Mouse (Mus musculus): ENCODE measurements around the gene Fstl5. TPM values are rescaled to one million over a fixed set of nuclear protein-coding genes. Genes with fewer than 3 reads are reported as not detected.

Gene Fstl5
- polyA plus RNA-seq, 1 experiment from 2014 or later = 9.5 TPM

- no peak for ATAC-seq (ENCODE audit: low FRiP score)
- WGBS = 96% methylated on average over 1 of the region's 1 CpGs
- no peak for DNase-seq (ENCODE audit: low spot score, missing footprints)
These were observed 177.3 kb downstream of the Fstl5 start for GRCm38 (mm10) chr3:76251385-76251784.

GRCm38 (mm10) chr3:76292993-76293392 is 218.9 kb downstream of the Fstl5 start:
- 91% methylated on average over 1 of the region's 1 CpGs for WGBS
- H3K27me3 ChIP-seq (ENCODE audit: control insufficient read depth, insufficient read depth, low read length) = no peaks in the 10 kb centered on the region
- no peak overlapping the region for H3K4me3 ChIP-seq (ENCODE audit: low read depth, low read length)
- no peak overlapping the region for H3K27ac ChIP-seq (ENCODE audit: low read depth, low read length)
- H3K9me3 ChIP-seq (ENCODE audit: control insufficient read depth, low read length) = no peaks in the 10 kb centered on the region
- H3K36me3 ChIP-seq (ENCODE audit: control insufficient read depth, insufficient read depth, low read length) = no peaks in the 10 kb centered on the region
- no peak for DNase-seq (ENCODE audit: low spot score, missing footprints)
- H3K9ac ChIP-seq (ENCODE audit: low read length) = no peak overlapping the region
- no peak for ATAC-seq (ENCODE audit: low FRiP score)
- H3K4me2 ChIP-seq = no peak overlapping the region
- H3K4me1 ChIP-seq (ENCODE audit: control insufficient read depth, insufficient read depth, low read length) = no peaks in the 10 kb centered on the region

More at GRCm38 (mm10) chr3:76251385-76251784, 177.3 kb downstream of the Fstl5 start:
- Histone ChIP-seq H3K36me3 (ENCODE audit: control insufficient read depth, insufficient read depth, low read length) (no peaks in the 10 kb centered on the region), H3K9ac (ENCODE audit: low read length) (no peak overlapping the region), H3K4me1 (ENCODE audit: control insufficient read depth, insufficient read depth, low read length) (no peaks in the 10 kb centered on the region), H3K27ac (ENCODE audit: low read depth, low read length) (no peak overlapping the region), H3K9me3 (ENCODE audit: control insufficient read depth, low read length) (no peaks in the 10 kb centered on the region), H3K27me3 (ENCODE audit: control insufficient read depth, insufficient read depth, low read length) (no peaks in the 10 kb centered on the region), H3K4me2 (no peak overlapping the region), H3K4me3 (ENCODE audit: low read depth, low read length) (no peak overlapping the region)

DNA sequence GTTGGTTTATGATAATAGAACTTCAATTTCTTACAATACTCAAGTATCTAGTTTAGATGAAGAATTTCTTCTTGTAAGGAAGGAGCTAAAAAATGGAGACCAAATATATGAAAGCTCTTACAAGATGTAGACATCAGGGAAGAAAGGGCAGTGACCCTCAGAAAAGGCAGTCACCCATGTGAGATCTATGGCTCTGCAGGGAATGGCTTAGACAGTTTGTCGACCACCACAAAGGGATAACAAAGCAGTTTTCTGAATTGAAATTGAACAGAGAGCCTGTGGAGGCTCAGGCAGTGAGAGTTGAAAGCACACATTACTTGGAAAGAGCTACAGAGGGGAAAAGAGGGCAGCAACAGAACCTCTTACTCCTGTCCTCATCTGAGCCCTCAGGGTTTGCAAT is 220.3 kb downstream of the Fstl5 start:
- no peak overlapping the region for H3K9ac ChIP-seq (ENCODE audit: low read length)
- no peak overlapping the region for H3K4me2 ChIP-seq
- no peaks in the 10 kb centered on the region for H3K36me3 ChIP-seq (ENCODE audit: control insufficient read depth, insufficient read depth, low read length)
- no peaks in the 10 kb centered on the region for H3K4me1 ChIP-seq (ENCODE audit: control insufficient read depth, insufficient read depth, low read length)
- DNase-seq (ENCODE audit: low spot score, missing footprints) = peak; percentile 83
- H3K27ac ChIP-seq (ENCODE audit: low read depth, low read length) = no peak overlapping the region
- peak; percentile 44; the same call in 1 of the 2 replicates for ATAC-seq (ENCODE audit: low FRiP score)
- H3K27me3 ChIP-seq (ENCODE audit: control insufficient read depth, insufficient read depth, low read length) = no peaks in the 10 kb centered on the region
- H3K4me3 ChIP-seq (ENCODE audit: low read depth, low read length) = no peak overlapping the region
- WGBS = 12% methylated on average over 1 of the region's 1 CpGs
- no peaks in the 10 kb centered on the region for H3K9me3 ChIP-seq (ENCODE audit: control insufficient read depth, low read length)

DNA sequence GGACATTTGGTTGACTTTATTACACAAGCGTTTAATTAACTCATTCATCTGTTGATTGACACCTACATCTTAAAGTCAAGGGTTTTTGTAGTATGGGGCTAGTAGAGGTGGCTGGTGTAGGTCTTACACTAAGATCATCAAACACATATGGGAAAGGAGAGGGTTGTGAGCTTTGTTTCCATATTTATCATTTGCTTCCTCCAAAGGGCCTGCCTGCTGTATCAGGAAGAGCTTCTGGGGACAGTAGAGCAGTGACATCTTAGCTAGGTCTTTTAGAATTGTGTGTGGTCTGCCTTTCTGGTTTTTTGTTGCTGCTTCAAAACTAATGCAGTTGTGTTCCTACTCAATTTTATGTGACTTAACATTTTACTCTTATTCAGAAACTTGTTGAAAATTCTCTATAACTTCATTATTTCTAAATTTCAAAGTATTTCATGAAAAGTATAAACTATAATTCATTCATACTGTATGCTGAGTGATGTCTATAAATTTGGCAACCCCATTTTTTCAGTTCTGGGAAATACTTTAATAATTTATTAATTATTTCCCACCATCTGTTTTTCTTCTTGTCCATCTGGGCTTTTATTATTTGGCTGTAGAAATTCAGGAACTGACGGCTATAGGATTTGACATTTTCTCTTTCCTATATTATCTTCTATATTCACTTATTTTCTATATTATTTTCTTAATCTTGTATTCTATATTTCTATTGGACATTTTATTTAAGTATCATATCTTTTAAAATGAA is 227.1 kb downstream of the Fstl5 start:
- Histone ChIP-seq H3K27ac (ENCODE audit: low read depth, low read length) (no peak overlapping the region), H3K9me3 (ENCODE audit: control insufficient read depth, low read length) (no peaks in the 10 kb centered on the region), H3K4me2 (no peak overlapping the region), H3K4me3 (ENCODE audit: low read depth, low read length) (no peak overlapping the region), H3K27me3 (ENCODE audit: control insufficient read depth, insufficient read depth, low read length) (no peaks in the 10 kb centered on the region), H3K36me3 (ENCODE audit: control insufficient read depth, insufficient read depth, low read length) (no peaks in the 10 kb centered on the region), H3K4me1 (ENCODE audit: control insufficient read depth, insufficient read depth, low read length) (no peaks in the 10 kb centered on the region), H3K9ac (ENCODE audit: low read length) (no peak overlapping the region)
- no peak for ATAC-seq (ENCODE audit: low FRiP score)
- no peak for DNase-seq (ENCODE audit: low spot score, missing footprints)
- 94% methylated on average over 2 of the region's 2 CpGs for whole genome bisulfite sequencing

DNA sequence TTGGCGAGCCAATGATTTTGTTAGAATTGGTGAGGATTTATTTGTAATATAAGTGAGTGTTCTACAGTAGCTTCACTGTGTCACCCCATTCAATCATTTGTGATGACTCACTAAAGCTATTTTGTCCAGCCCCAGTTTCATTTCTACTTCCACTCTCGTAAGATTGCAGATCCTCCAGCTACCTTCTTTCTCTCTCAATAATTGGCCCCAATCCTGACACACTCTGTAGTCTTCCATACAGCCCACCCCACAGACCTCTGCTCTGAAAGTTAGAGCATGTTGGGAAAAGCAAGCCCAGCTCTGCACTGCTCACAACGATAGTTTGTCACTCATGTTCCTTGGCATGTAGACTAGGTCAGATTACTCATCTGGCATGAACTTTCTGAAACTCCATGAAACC is 242.9 kb downstream of the Fstl5 start:
- no peaks in the 10 kb centered on the region for H3K27me3 ChIP-seq (ENCODE audit: control insufficient read depth, insufficient read depth, low read length)
- H3K36me3 ChIP-seq (ENCODE audit: control insufficient read depth, insufficient read depth, low read length) = no peaks in the 10 kb centered on the region
- H3K4me1 ChIP-seq (ENCODE audit: control insufficient read depth, insufficient read depth, low read length) = no peaks in the 10 kb centered on the region
- ATAC-seq (ENCODE audit: low FRiP score) (no peak), DNase-seq (ENCODE audit: low spot score, missing footprints) (no peak)
- no peak overlapping the region for H3K27ac ChIP-seq (ENCODE audit: low read depth, low read length)
- 92% methylated on average over 3 of the region's 3 CpGs for WGBS
- no peaks in the 10 kb centered on the region for H3K9me3 ChIP-seq (ENCODE audit: control insufficient read depth, low read length)
- H3K4me3 ChIP-seq (ENCODE audit: low read depth, low read length) = no peak overlapping the region
- H3K9ac ChIP-seq (ENCODE audit: low read length) = no peak overlapping the region
- no peak overlapping the region for H3K4me2 ChIP-seq

DNA sequence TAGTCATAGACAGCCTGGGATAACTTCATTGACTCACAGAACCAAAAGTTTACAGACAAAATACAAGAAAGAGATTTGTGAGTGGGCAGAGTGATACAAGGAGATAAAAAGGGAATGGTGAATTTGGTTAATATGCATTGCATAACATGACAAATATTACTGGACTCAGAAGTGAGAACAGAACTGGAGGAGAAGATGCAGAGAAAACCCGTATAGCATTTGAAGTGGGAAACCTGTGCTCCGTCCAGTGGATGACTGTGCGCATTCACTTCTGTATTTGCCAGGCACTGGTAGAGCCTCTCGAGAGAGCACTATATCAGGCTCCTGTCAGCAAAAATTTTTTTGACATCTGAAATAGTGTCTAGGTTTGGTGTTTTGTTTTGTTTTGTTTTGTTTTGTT is 245.5 kb downstream of the Fstl5 start:
- ATAC-seq (ENCODE audit: low FRiP score) = no peak
- Histone ChIP-seq H3K36me3 (ENCODE audit: control insufficient read depth, insufficient read depth, low read length) (no peaks in the 10 kb centered on the region), H3K4me1 (ENCODE audit: control insufficient read depth, insufficient read depth, low read length) (no peaks in the 10 kb centered on the region), H3K27ac (ENCODE audit: low read depth, low read length) (no peak overlapping the region), H3K4me3 (ENCODE audit: low read depth, low read length) (no peak overlapping the region), H3K9me3 (ENCODE audit: control insufficient read depth, low read length) (no peaks in the 10 kb centered on the region), H3K27me3 (ENCODE audit: control insufficient read depth, insufficient read depth, low read length) (no peaks in the 10 kb centered on the region), H3K4me2 (no peak overlapping the region), H3K9ac (ENCODE audit: low read length) (no peak overlapping the region)
- WGBS = 93% methylated on average over 4 of the region's 4 CpGs
- DNase-seq (ENCODE audit: low spot score, missing footprints) = no peak

DNA sequence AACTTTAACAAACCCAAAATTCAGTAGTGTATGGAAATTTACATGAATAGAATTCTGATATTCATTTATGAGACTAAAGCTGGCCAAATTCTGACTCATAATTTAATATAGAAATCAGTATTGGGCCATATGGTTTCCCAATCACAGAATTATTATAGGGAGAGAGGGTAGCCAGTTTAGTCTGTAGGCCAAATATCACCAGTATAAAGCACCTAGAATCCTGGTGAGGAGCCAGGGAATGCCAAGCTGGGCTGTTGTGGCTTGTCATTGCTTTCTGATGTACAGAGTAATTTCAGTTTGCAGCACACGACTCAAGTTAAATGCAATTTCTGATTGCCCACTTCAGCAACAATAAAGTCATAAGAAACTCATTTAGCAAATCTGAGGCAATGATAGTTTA is 248.4 kb downstream of the Fstl5 start:
- WGBS = 88% methylated on average over 1 of the region's 1 CpGs
- H3K36me3 ChIP-seq (ENCODE audit: control insufficient read depth, insufficient read depth, low read length) = no peaks in the 10 kb centered on the region
- no peaks in the 10 kb centered on the region for H3K9me3 ChIP-seq (ENCODE audit: control insufficient read depth, low read length)
- no peak overlapping the region for H3K4me2 ChIP-seq
- H3K9ac ChIP-seq (ENCODE audit: low read length) = no peak overlapping the region
- DNase-seq (ENCODE audit: low spot score, missing footprints) = no peak
- ATAC-seq (ENCODE audit: low FRiP score) = no peak
- H3K4me1 ChIP-seq (ENCODE audit: control insufficient read depth, insufficient read depth, low read length) = no peaks in the 10 kb centered on the region
- H3K27ac ChIP-seq (ENCODE audit: low read depth, low read length) = no peak overlapping the region
- H3K4me3 ChIP-seq (ENCODE audit: low read depth, low read length) = no peak overlapping the region
- H3K27me3 ChIP-seq (ENCODE audit: control insufficient read depth, insufficient read depth, low read length) = no peaks in the 10 kb centered on the region

- Histone ChIP-seq H3K36me3 (ENCODE audit: control insufficient read depth, insufficient read depth, low read length) (no peaks in the 10 kb centered on the region), H3K27me3 (ENCODE audit: control insufficient read depth, insufficient read depth, low read length) (no peaks in the 10 kb centered on the region), H3K9me3 (ENCODE audit: control insufficient read depth, low read length) (no peaks in the 10 kb centered on the region), H3K4me2 (no peak overlapping the region), H3K27ac (ENCODE audit: low read depth, low read length) (no peak overlapping the region), H3K4me3 (ENCODE audit: low read depth, low read length) (no peak overlapping the region), H3K4me1 (ENCODE audit: control insufficient read depth, insufficient read depth, low read length) (no peaks in the 10 kb centered on the region), H3K9ac (ENCODE audit: low read length) (no peak overlapping the region)
- 90% methylated on average over 4 of the region's 4 CpGs for WGBS
- no peak for ATAC-seq (ENCODE audit: low FRiP score)
- DNase-seq (ENCODE audit: low spot score, missing footprints) = no peak
These were observed 262.9 kb downstream of the Fstl5 start for GRCm38 (mm10) chr3:76336922-76337321.

DNA sequence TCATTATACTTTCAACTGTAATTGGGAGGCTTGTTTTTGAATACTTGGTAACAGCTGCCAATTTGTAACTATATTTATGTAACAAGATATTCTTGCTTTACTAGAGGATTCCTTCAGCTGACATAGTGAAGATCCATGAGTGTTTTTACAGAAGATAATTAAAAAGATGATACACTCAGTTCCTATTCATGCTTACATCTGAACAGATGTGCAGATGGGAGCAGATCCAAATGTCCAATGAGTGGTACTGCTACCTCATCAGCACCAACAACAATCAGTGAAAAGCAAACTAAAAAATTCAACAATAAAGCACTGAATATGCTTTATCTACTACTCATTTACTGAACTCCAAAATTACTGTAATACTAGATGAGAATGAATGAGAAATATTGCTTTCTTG is 292.9 kb downstream of the Fstl5 start:
- no peak for ATAC-seq (ENCODE audit: low FRiP score)
- Histone ChIP-seq H3K27ac (ENCODE audit: low read depth, low read length) (no peak overlapping the region), H3K9ac (ENCODE audit: low read length) (no peak overlapping the region), H3K4me3 (ENCODE audit: low read depth, low read length) (no peak overlapping the region), H3K4me1 (ENCODE audit: control insufficient read depth, insufficient read depth, low read length) (no peaks in the 10 kb centered on the region), H3K27me3 (ENCODE audit: control insufficient read depth, insufficient read depth, low read length) (no peaks in the 10 kb centered on the region), H3K4me2 (no peak overlapping the region), H3K36me3 (ENCODE audit: control insufficient read depth, insufficient read depth, low read length) (no peaks in the 10 kb centered on the region), H3K9me3 (ENCODE audit: control insufficient read depth, low read length) (no peaks in the 10 kb centered on the region)
- no peak for DNase-seq (ENCODE audit: low spot score, missing footprints)

Data from midbrain, embryonic 11.5 days (tissue).